Mouse (Mus musculus) thymus, postnatal 10 days (tissue): ENCODE data around the gene Ccdc91.

Experiments used
- DNase-seq, 2 experiments: peaks; one replicate each; pipeline ENCODE4 v3.0.0; 2021; ENCODE audit warnings: low spot score in 2 of 2

Gene Ccdc91

GRCm38 (mm10) chr6:147573137-147573536 lies 97.5 kb downstream of the Ccdc91 start:
- DNase-seq, result no peak

DNA sequence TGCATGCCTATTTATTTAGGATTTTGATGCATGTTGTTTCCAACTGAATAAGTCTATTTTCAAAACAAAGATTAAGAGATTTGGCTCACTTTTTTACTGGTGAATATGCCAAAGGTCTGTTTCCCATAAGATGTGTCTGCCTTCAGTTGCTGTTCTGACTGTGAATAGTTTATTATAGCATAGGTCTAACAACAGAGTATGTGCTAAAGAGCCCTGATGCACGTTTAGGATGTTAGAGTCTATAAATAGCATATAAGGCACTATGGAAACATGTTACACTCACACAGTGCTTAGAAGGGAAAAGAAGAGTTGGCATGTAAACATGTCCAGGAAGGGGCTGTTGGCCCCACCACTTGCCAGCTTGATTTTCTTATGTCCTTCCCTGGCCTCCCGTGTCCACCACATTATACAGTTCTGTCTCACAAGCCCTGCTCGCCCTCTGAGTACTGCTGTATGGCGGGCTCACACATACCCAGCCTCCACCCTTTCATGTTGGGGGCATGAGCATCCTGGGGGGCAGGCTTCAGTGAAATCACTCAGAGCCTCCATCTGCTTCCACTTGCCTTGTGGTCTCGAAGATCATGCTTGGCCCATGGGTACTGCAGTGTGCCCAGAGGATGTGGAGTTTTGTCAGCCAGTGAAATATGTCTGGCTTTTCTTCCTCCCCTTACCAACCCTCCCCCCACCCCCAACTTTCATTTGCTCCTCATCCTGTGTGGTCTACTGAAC lies 99.0 kb downstream of the Ccdc91 start:
- no peak for DNase-seq

GRCm38 (mm10) chr6:147575183-147575784 lies 99.7 kb downstream of the Ccdc91 start:
- no peak for DNase-seq

GRCm38 (mm10) chr6:147587675-147588074 lies 112.0 kb downstream of the Ccdc91 start:
- DNase-seq, result no peak

- DNase-seq, result no peak
Observed at GRCm38 (mm10) chr6:147606666-147607065, 131.0 kb downstream of the Ccdc91 start.

DNA sequence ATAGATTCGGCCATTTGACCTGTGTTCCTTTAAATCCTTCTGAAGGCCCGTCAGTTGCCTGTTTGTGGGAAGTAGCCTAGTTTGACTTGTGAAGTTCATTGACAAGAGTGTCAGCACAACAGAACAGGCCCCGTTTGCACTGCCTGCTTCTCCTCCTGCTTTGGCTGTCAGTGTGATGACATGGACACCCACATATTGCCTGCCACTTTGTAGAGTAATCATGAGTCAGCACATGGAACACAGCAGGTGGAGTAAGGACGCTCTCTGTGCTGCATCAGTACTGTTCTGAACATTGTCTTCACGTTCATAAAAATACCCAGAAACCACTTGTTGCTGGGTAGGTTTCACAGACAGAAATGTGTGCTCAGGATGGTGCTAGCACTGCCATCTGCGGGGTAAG lies 132.0 kb downstream of the Ccdc91 start:
- no peak for DNase-seq

- no peak for DNase-seq
Observed at GRCm38 (mm10) chr6:147615306-147615705, 139.7 kb downstream of the Ccdc91 start.

GRCm38 (mm10) chr6:147623142-147623541 lies 147.5 kb downstream of the Ccdc91 start:
- no peak for DNase-seq

GRCm38 (mm10) chr6:147636464-147636863 lies 160.8 kb downstream of the Ccdc91 start:
- no peak for DNase-seq

GRCm38 (mm10) chr6:147643875-147644274 lies 168.2 kb downstream of the Ccdc91 start:
- DNase-seq, result no peak

- DNase-seq, result no peak
Observed at GRCm38 (mm10) chr6:147644391-147644790, 168.8 kb downstream of the Ccdc91 start.

- no peak for DNase-seq
Observed at GRCm38 (mm10) chr6:147646401-147646968, 170.9 kb downstream of the Ccdc91 start.

- DNase-seq, result no peak
Observed at GRCm38 (mm10) chr6:147658025-147658424, 182.4 kb downstream of the Ccdc91 start.

GRCm38 (mm10) chr6:147660718-147661117 lies 185.1 kb downstream of the Ccdc91 start:
- no peak for DNase-seq

DNA sequence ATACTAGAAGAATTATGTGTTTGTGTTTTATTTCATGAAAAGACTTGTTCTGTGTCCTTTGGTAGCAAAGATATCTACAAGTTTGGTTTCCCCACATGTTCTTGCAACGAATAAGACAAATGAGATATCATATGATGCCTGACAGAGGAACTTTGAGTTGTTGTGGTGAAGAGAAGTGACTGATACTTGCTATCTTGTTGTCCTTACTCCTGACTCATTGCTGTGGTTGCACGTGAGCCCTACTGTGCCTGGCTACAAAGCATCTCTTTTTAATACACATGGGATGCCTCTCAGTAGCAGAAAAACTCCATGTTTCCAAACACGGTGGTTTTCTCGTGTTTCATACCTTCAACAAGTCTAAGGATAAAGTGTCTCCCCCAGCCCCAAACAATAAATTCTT lies 186.2 kb downstream of the Ccdc91 start:
- DNase-seq, result no peak

GRCm38 (mm10) chr6:147662610-147663009 lies 187.0 kb downstream of the Ccdc91 start:
- no peak for DNase-seq

GRCm38 (mm10) chr6:147664339-147664738 lies 188.7 kb downstream of the Ccdc91 start:
- DNase-seq, result peak; percentile 12 to 44

- no peak for DNase-seq
Observed at GRCm38 (mm10) chr6:147671366-147671765, 195.7 kb downstream of the Ccdc91 start.

GRCm38 (mm10) chr6:147672481-147672880 lies 196.9 kb downstream of the Ccdc91 start:
- DNase-seq, result no peak

GRCm38 (mm10) chr6:147675022-147675733 lies 199.6 kb downstream of the Ccdc91 start:
- DNase-seq, result no peak

DNA sequence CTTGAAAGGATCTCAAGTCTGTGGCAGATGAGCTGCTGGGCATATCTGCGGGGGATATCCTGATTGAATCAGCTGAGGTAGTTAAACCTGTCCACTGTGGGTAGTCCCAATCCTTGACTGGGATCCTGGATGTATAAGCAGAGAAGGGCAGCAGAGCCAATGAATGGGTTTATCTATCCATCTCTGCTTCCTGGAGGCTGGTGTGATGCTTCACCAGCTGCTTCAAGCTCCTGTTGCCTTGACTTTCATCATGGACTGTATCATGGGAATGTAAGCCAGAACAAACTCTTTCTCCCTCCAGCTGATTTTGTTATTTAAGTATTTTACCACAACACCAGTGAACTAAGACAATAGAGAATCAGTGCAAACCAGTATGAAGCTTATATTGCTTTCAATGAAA lies 200.6 kb downstream of the Ccdc91 start:
- no peak for DNase-seq
